Mouse (Mus musculus) lung, postnatal 0 days (tissue): ENCODE results near the gene Sumo1. TPM values are rescaled to one million over a fixed set of nuclear protein-coding genes. Genes with fewer than 3 reads are reported as not detected.

Experiments
- ATAC-seq: fragments of 200-750 bp; cut with Nextera tagmentation; 2 replicates; pipeline ENCODE4 v1.8.0; 2017; ENCODE audit warnings: moderate library complexity
- DNase-seq: peaks from one replicate; pipeline ENCODE4 v3.0.0-alpha.2; 2016; ENCODE audit warnings: low spot score
- H3K27ac ChIP-seq: fragments of 300-500 bp; sonication (generic); 2 replicates; pipeline ENCODE4 v1.5.1; 2014; ENCODE audit warnings: antibody characterized with exemption, mild to moderate bottlenecking, low read length, mixed read lengths
- H3K27me3 ChIP-seq: fragments of 300-500 bp; sonication (generic); replicated peaks from 2 replicates; pipeline ENCODE4 v1.6.1; 2014; ENCODE audit warnings: low read length, mixed read lengths; ENCODE audit not compliant: insufficient read depth
- H3K36me3 ChIP-seq: fragments of 300-500 bp; sonication (generic); 2 replicates; pipeline ENCODE4 v1.6.1; 2014; ENCODE audit warnings: low read length, mixed read lengths; ENCODE audit not compliant: insufficient read depth
- H3K4me1 ChIP-seq: fragments of 300-500 bp; sonication (generic); 2 replicates; pipeline ENCODE4 v1.6.1; 2014; ENCODE audit warnings: antibody characterized with exemption, low read depth, low read length, mixed read lengths; ENCODE audit not compliant: insufficient read depth
- H3K4me2 ChIP-seq: fragments of 300-500 bp; sonication (generic); replicated peaks from 2 replicates; pipeline ENCODE4 v1.6.1; 2014; ENCODE audit warnings: low read depth, mild to moderate bottlenecking, low read length, moderate library complexity, mixed read lengths
- H3K4me3 ChIP-seq: fragments of 300-500 bp; sonication (generic); 2 replicates; pipeline ENCODE4 v1.5.1; 2014; ENCODE audit warnings: low read depth, low read length
- H3K9ac ChIP-seq: fragments of 300-500 bp; sonication (generic); replicated peaks from 2 replicates; pipeline ENCODE4 v1.6.1; 2014; ENCODE audit warnings: low read depth, mild to moderate bottlenecking
- H3K9me3 ChIP-seq: fragments of 300-500 bp; sonication (generic); 2 replicates; pipeline ENCODE4 v1.6.1; 2016; ENCODE audit warnings: low read length, mixed read lengths
- CTCF ChIP-seq: IDR thresholded peaks from 2 replicates; pipeline ENCODE4 v1.5.1; 2016; ENCODE audit warnings: antibody characterized with exemption, mild to moderate bottlenecking
- EP300 ChIP-seq: IDR thresholded peaks from 2 replicates; pipeline ENCODE4 v1.6.1; 2016; ENCODE audit warnings: antibody characterized with exemption, mild to moderate bottlenecking, control low read depth
- WGBS: fragments of 180-500 bp; shearing (Covaris S2); extraction: QIAGEN DNeasy Blood & Tissue Kit; methylation state at CpG from one replicate; pipeline ENCODE4 v1.1.7; 2014; 5-methylcytosine and 5-hydroxymethylcytosine counted together
- polyA plus RNA-seq: library from polyadenylated mRNA; unstranded; fragments of >200 nt; fragmentation: Nextera tagmentation; extraction: Ambion mirVana; gene quantifications from 2 replicates; pipeline ENCODE4 v1.2.1, GENCODE M21; 2015

Sumo1 gene
- polyA plus RNA-seq, 1 experiment from 2014 or later, result 257 TPM

GRCm38 (mm10) chr1:59553708-59554107 lies 116.9 kb downstream of the Sumo1 start:
- H3K9me3 ChIP-seq, result no peaks in the 10 kb centered on the region
- H3K4me2 ChIP-seq, result no peak overlapping the region
- no peak overlapping the region for H3K27ac ChIP-seq
- 73% methylated on average over 5 of the region's 5 CpGs for WGBS
- no peaks in the 10 kb centered on the region for H3K4me1 ChIP-seq
- no peaks in the 10 kb centered on the region for H3K27me3 ChIP-seq
- ATAC-seq, result no peak
- no peak overlapping the region for H3K4me3 ChIP-seq
- no peak overlapping the region for H3K9ac ChIP-seq
- DNase-seq, result no peak
- no peak for TF ChIP-seq EP300
- no peak for TF ChIP-seq CTCF
- no peaks in the 10 kb centered on the region for H3K36me3 ChIP-seq

GRCm38 (mm10) chr1:59550996-59551395 lies 119.6 kb downstream of the Sumo1 start:
- Histone ChIP-seq H3K9ac (no peak overlapping the region), H3K9me3 (no peaks in the 10 kb centered on the region), H3K36me3 (no peaks in the 10 kb centered on the region), H3K27me3 (no peaks in the 10 kb centered on the region), H3K4me2 (no peak overlapping the region), H3K4me3 (no peak overlapping the region), H3K4me1 (no peaks in the 10 kb centered on the region), H3K27ac (no peak overlapping the region)
- no peak for DNase-seq
- WGBS, result 52% methylated on average over 11 of the region's 11 CpGs
- no peak for ATAC-seq
- TF ChIP-seq CTCF (no peak), EP300 (no peak)

GRCm38 (mm10) chr1:59550227-59550626 lies 120.4 kb downstream of the Sumo1 start:
- no peaks in the 10 kb centered on the region for H3K4me1 ChIP-seq
- ATAC-seq (peak; percentile 52), DNase-seq (peak; percentile 52)
- H3K4me3 ChIP-seq, result no peak overlapping the region
- H3K36me3 ChIP-seq, result no peaks in the 10 kb centered on the region
- TF ChIP-seq EP300 (no peak), CTCF (no peak)
- no peak overlapping the region for H3K4me2 ChIP-seq
- WGBS, result 10% methylated on average over 6 of the region's 6 CpGs
- no peak overlapping the region for H3K27ac ChIP-seq
- H3K9me3 ChIP-seq, result no peaks in the 10 kb centered on the region
- H3K27me3 ChIP-seq, result no peaks in the 10 kb centered on the region
- no peak overlapping the region for H3K9ac ChIP-seq

GRCm38 (mm10) chr1:59549036-59549675 lies 121.5 kb downstream of the Sumo1 start:
- Histone ChIP-seq H3K36me3 (no peaks in the 10 kb centered on the region), H3K27me3 (no peaks in the 10 kb centered on the region), H3K9me3 (no peaks in the 10 kb centered on the region), H3K4me1 (no peaks in the 10 kb centered on the region), H3K9ac (no peak overlapping the region), H3K4me2 (no peak overlapping the region), H3K27ac (no peak overlapping the region), H3K4me3 (no peak overlapping the region)
- TF ChIP-seq EP300 (no peak), CTCF (no peak)
- DNase-seq (no peak), ATAC-seq (no peak)
- 75% methylated on average over 7 of the region's 7 CpGs for WGBS

GRCm38 (mm10) chr1:59548486-59548885 lies 122.1 kb downstream of the Sumo1 start:
- no peaks in the 10 kb centered on the region for H3K36me3 ChIP-seq
- ATAC-seq (no peak), DNase-seq (no peak)
- no peak for TF ChIP-seq EP300
- no peak for TF ChIP-seq CTCF
- no peaks in the 10 kb centered on the region for H3K27me3 ChIP-seq
- no peaks in the 10 kb centered on the region for H3K4me1 ChIP-seq
- no peak overlapping the region for H3K9ac ChIP-seq
- H3K9me3 ChIP-seq, result no peaks in the 10 kb centered on the region
- no peak overlapping the region for H3K4me2 ChIP-seq
- no peak overlapping the region for H3K27ac ChIP-seq
- WGBS, result 88% methylated on average over 5 of the region's 5 CpGs
- no peak overlapping the region for H3K4me3 ChIP-seq

- H3K9me3 ChIP-seq, result no peaks in the 10 kb centered on the region
- H3K9ac ChIP-seq, result no peak overlapping the region
- 70% methylated on average over 8 of the region's 8 CpGs for WGBS
- no peaks in the 10 kb centered on the region for H3K27me3 ChIP-seq
- H3K4me3 ChIP-seq, result no peak overlapping the region
- no peak overlapping the region for H3K4me2 ChIP-seq
- H3K36me3 ChIP-seq, result no peaks in the 10 kb centered on the region
- DNase-seq (no peak), ATAC-seq (no peak)
- H3K4me1 ChIP-seq, result no peaks in the 10 kb centered on the region
- TF ChIP-seq CTCF, result no peak
- TF ChIP-seq EP300, result no peak
- no peak overlapping the region for H3K27ac ChIP-seq
Measured at GRCm38 (mm10) chr1:59543911-59544310, 126.7 kb downstream of the Sumo1 start.

GRCm38 (mm10) chr1:59542231-59542630 lies 128.4 kb downstream of the Sumo1 start:
- Histone ChIP-seq H3K4me3 (no peak overlapping the region), H3K27ac (no peak overlapping the region), H3K9ac (no peak overlapping the region), H3K4me1 (no peaks in the 10 kb centered on the region), H3K36me3 (no peaks in the 10 kb centered on the region), H3K4me2 (no peak overlapping the region), H3K9me3 (no peaks in the 10 kb centered on the region), H3K27me3 (no peaks in the 10 kb centered on the region)
- ATAC-seq, result no peak
- DNase-seq, result no peak
- 41% methylated on average over 6 of the region's 6 CpGs for WGBS
- TF ChIP-seq EP300, result no peak
- TF ChIP-seq CTCF, result no peak
